Mouse (Mus musculus): Measurements from ENCODE around the gene Pkd1l2.

Gene Pkd1l2

DNA sequence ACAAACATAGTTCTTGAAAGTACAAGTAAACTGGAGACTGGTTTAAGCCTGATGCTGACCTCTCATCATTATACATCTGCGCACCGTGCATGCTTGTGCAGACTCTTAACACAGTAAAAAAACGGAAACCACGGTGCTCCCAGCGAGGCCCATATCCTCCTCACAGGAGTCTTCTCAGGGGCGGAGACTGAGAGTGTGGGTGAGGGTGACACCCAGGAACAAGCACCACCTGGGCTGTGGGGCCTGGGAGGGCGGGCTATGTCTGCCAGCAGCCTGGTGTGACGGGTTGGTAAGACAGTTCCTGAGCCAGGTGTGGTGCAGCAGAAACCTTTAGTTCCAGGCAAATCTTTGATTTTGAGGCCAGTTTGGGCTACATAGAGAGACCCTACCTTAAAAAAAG is 129.8 kb downstream of the Pkd1l2 start:
- DNase-seq = no peak

DNA sequence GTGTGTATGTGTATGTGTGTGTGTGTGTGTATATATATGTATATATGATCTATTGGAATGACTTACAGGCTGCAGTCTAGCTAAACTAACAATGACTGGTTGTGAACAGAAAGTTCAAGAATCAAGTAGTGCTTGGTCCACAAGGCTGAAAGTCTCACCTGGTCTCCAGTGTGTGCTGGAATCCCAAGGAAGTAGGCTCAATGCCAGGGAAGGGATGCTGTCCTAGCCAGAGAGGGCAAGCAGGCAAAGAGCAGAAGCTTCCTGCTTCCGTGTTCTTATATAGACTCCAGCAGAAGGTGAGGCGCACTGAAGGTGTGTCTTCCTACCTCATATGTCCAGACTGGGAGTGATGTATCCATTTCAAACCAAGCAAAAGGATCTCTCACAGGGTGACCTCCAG is 130.5 kb downstream of the Pkd1l2 start:
- DNase-seq = no peak

DNA sequence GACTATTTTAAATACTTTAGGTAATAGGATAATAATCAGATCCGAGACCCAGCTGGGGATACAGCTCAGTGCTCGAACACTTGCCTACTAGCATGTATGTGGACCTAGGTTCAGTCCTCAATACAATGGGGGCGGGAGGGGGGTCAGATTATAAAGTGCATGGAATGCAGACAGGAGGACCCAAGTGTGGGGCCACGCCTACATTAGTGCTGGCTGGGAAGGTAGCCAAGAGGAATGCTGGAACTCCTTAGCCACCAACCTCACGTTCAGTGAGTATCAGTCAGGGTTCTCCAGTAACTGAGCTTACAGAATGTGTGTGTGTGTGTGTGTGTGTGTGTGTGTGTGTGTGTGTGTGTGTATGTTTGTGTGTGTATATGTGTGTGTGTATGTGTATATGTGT is 130.9 kb downstream of the Pkd1l2 start:
- DNase-seq = peak; percentile 40

DNA sequence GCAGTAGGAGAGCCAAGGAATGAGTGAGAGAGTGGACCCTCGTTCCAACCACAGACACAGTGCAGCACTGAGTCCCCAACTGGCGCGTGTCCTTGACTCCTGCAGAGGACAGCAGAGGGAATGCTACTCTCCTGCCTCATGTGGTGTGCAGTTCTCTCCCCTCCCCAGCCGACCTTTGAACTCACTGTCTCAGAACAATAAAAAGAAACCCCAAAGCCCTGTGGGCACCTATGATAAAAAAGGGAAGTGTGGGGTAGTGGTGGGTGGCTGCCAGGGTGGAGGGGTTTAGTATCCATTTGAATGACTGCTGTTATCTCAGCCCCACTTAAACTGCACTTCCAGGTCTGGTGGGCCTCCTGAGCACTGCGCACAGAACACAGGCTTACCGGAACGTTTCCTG is 134.7 kb downstream of the Pkd1l2 start:
- no peak for DNase-seq

DNA sequence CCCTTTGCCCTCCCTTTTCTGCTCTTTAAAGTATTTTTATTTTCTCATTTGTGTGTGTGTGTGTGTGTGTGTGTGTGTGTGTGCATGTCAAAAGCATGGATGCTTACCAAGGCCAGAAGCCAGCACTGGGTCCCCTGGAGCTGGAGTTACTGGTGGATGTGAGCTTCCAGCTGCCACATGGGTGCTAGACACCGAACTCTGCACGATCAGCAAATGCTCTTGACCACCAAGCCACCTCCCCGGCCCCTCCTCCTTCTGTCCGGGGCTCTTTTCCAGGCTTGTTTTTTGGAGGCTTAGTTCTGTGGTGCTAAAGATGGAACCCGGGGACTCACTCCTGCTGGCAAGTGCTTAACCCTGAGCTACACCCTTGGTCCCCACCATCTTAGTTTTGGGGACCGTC is 135.4 kb downstream of the Pkd1l2 start:
- DNase-seq = no peak

DNA sequence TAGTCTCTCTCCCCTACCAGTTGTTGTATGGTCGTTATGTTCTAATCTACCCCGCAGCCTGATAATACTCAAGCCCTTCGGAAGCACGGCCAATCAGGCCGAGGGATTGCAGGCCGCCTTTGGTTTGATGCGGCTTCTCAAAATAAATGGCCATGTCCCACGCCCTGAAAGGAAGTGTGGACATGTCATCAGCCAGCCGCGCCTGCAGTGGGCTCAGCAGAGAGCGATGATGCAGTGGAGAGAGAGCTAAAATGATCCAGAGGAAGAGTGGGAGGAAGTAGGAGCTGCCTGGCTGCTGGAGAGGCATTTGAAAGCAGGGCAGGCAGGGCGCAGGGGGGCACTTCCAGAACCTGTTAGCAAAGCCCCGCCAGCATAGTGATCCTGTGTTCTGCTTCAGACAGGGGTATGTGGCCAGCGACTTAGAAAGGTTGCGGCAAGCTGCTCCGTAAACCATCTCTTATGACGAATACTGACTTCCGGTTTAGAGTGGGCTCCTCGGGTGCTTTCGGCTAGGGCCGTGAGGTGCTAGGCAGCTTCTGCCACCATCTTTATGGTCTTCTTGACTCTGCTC is 135.9 kb downstream of the Pkd1l2 start:
- DNase-seq = no peak

Measured in lung, postnatal 14 days (tissue).